Mouse (Mus musculus) kidney, adult 2 months (tissue): Measurements from ENCODE around the gene Ctps2. TPM values are rescaled to one million over a fixed set of nuclear protein-coding genes. Genes with fewer than 3 reads are reported as not detected.

Source experiments
- DNase-seq: peaks from one replicate; pipeline ENCODE4 v3.0.0; 2021
- H3K27ac ChIP-seq: fragments of 200-500 bp; 2 replicates; pipeline ENCODE4 v1.5.1; 2012; ENCODE audit warnings: low read depth, low read length, control low read depth, inconsistent platforms; ENCODE audit not compliant: insufficient read depth
- H3K27me3 ChIP-seq: fragments of 200-500 bp; replicated peaks from 2 replicates; pipeline ENCODE4 v1.6.1; 2012; ENCODE audit warnings: mild to moderate bottlenecking, moderate library complexity, low read length, inconsistent platforms; ENCODE audit not compliant: control insufficient read depth, insufficient read depth
- H3K36me3 ChIP-seq: fragments of 200-500 bp; 2 replicates; pipeline ENCODE4 v1.6.1; 2012; ENCODE audit warnings: mild to moderate bottlenecking, moderate library complexity, low read length, inconsistent platforms; ENCODE audit not compliant: control insufficient read depth, insufficient read depth
- H3K4me1 ChIP-seq: fragments of 200-500 bp; 2 replicates; pipeline ENCODE4 v1.6.1; 2011; ENCODE audit warnings: low read length; ENCODE audit not compliant: control insufficient read depth, insufficient read depth
- H3K4me3 ChIP-seq: fragments of 200-500 bp; 2 replicates; pipeline ENCODE4 v1.5.1; 2011; ENCODE audit warnings: mild to moderate bottlenecking, low read depth, low read length, control low read depth; ENCODE audit not compliant: insufficient read depth
- CTCF ChIP-seq: fragments of 200-500 bp; conservative IDR thresholded peaks from 2 replicates; pipeline ENCODE4 v1.5.1; 2011; ENCODE audit warnings: low read depth, mild to moderate bottlenecking, control low read depth, low read length, moderate library complexity, mixed read lengths; ENCODE audit not compliant: insufficient read depth, insufficient read length
- POLR2A ChIP-seq: fragments of 200-500 bp; IDR thresholded peaks from one replicate; pipeline ENCODE4 v1.6.1; 2011; ENCODE audit warnings: low read depth, low read length, control low read depth
- WGBS: fragments of 180-500 bp; shearing (Covaris S2); methylation state at CpG from one replicate; pipeline ENCODE4 v1.1.7; 2018; 5-methylcytosine and 5-hydroxymethylcytosine counted together
- polyA plus RNA-seq: library from polyadenylated mRNA; depleted of rRNA; stranded (reverse); fragments of >200 nt; gene quantifications from 2 replicates; pipeline ENCODE4 v1.2.3, GENCODE M21; 2012; rRNA removed

Gene Ctps2
- polyA plus RNA-seq, 1 experiment = 27.3 TPM

DNA sequence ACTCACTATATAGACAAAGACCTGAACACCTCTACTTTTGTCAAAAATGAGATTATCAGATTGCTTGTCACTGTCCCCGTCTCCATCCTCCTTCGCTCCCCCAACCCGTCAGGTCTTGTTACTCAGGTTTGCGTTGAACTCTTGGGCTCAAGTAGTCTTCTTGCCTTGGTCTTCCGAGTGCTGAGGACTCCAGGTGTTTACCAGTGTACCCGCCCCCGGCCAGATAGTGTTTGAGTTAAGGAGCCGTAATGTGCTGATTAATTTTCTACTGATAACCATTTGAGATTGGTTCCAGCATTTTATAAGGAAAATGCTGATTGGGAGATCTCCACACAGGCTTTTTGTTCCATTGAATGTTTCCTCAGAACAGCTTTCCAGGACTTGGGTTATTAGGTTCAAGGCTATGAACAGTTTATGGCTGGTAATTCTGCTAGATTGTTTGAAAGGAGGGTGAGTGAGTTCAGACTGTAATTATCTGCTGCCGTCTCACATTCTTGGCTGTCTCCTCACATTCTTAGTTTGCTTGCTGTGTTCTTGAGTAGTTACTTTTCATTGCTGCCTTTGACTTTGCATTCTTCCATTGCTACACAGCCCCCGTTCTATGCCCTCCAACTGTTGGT, 85.9 kb downstream of the Ctps2 start:
- WGBS = 87% methylated on average over 10 of the region's 10 CpGs
- Histone ChIP-seq H3K4me3 (no peak overlapping the region), H3K4me1 (no peaks in the 10 kb centered on the region), H3K27me3 (no peaks in the 10 kb centered on the region), H3K36me3 (no peaks in the 10 kb centered on the region), H3K27ac (peak overlapping the region; percentile 66; the same call in 1 of the 2 replicates)
- peak; percentile 1 for DNase-seq
- TF ChIP-seq CTCF (no peak), POLR2A (no peak)

DNA sequence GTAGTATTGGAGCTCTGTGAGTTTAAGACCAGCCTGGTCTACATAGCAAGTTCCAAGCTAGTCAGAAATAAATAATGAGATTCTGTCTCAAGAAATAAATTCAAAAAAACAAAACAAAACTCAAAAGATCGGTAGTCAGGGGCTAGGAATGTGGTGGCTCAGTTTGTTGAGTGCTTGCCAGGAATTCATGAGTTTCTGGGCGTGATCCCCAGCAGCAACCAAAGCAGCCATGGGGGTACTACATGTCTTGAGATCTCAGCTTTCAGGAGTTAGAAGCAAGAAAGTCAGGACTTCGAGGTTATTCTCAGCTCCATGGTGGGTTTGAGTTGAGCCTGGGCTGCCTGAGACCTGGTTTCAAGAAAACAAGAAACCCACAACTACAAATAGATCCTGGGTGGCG, 90.4 kb downstream of the Ctps2 start:
- H3K36me3 ChIP-seq = no peaks in the 10 kb centered on the region
- WGBS = 79% methylated on average over 4 of the region's 4 CpGs
- TF ChIP-seq CTCF = no peak
- no peak for TF ChIP-seq POLR2A
- no peak for DNase-seq
- H3K27me3 ChIP-seq = no peaks in the 10 kb centered on the region
- no peaks in the 10 kb centered on the region for H3K4me1 ChIP-seq
- no peak overlapping the region for H3K27ac ChIP-seq
- no peak overlapping the region for H3K4me3 ChIP-seq

DNA sequence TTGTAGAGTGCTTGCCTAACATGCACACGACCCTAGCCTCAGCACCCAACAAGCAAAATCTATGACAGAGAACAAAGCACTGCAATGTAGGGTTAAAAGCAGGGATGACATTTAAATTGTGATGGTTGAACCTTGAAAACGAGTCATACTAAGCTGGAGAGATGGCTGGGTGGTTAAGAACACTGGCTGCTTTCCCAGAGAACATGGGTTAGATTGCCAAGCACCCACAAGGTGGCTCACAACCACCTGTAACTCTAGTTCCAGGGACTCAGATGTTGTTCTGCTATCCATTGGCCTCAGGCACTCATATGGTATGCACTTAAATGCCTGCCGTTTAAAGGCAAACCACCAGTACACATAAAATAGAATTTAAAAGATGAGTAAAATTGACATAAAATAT, 91.1 kb downstream of the Ctps2 start:
- DNase-seq = peak; percentile 10
- no peak overlapping the region for H3K4me3 ChIP-seq
- TF ChIP-seq POLR2A = no peak
- TF ChIP-seq CTCF = no peak
- no peaks in the 10 kb centered on the region for H3K27me3 ChIP-seq
- no peaks in the 10 kb centered on the region for H3K36me3 ChIP-seq
- H3K4me1 ChIP-seq = no peaks in the 10 kb centered on the region
- 63% methylated on average over 3 of the region's 3 CpGs for WGBS
- no peak overlapping the region for H3K27ac ChIP-seq

DNA sequence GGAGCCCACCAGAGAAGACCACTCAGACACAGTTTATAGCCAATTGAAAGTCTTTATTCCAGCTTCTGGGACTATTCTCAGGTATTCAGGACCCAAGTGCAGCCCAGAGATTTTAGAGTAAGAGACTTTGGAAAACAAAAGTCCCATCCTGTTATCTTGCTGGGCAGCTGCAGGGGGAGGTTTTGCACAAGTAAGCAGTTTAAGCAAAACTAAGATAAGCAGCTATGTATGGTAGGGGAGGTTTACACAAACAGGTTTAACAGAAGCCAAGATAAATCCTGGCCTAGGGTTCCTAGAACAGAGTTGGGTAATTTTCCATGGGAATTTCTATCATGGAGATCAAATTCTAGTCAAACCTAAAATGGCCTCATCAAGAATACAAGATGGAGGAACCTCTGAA, 126.8 kb downstream of the Ctps2 start:
- H3K4me3 ChIP-seq = no peak overlapping the region
- H3K27me3 ChIP-seq = no peaks in the 10 kb centered on the region
- TF ChIP-seq CTCF (no peak), POLR2A (no peak)
- H3K27ac ChIP-seq = no peak overlapping the region
- no peak for DNase-seq
- H3K4me1 ChIP-seq = no peaks in the 10 kb centered on the region
- no peaks in the 10 kb centered on the region for H3K36me3 ChIP-seq

DNA sequence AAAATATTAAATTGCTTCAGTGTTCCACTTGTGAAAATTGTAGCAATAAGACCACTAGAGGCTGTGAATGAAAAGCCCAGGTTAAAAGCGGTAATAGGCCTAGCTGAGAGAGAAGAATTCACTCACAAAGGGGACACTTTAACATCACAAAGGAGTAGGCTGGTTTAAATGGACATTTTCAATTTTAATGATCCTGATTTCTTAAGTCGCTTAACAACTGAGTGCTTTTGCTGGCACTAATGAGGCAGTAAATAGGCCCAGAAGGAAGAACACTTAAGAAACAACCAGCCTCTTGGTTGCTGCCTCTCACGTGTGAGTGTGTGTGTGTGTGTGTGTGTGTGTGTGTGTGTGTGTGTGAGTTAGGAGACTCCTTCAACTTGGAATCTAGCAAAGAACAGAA, 137.7 kb downstream of the Ctps2 start:
- Histone ChIP-seq H3K27ac (no peak overlapping the region), H3K4me1 (no peaks in the 10 kb centered on the region), H3K4me3 (no peak overlapping the region), H3K27me3 (no peaks in the 10 kb centered on the region), H3K36me3 (no peaks in the 10 kb centered on the region)
- no peak for TF ChIP-seq POLR2A
- 45% methylated on average over 3 of the region's 3 CpGs for WGBS
- DNase-seq = no peak

DNA sequence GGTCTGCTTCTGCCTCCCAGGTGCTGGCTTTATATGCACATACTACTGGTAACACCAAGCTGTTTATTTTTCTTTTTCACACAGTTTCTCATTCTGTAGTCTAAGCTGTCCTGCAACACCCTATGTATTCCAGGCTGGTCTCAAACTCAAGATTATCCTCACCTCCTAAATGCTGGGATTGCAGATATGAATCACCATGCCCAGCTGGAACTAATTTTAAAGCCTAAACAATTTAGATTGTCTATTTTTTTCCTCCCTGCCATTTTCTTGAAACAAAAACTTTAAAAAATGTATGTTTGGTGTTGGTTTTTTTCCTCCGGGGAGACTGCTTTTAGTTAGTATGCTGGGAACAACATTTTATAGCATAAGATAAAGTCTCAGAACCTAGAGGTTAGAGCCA, 141.7 kb downstream of the Ctps2 start:
- DNase-seq = no peak
- Histone ChIP-seq H3K27ac (no peak overlapping the region), H3K36me3 (no peaks in the 10 kb centered on the region), H3K4me3 (no peak overlapping the region), H3K27me3 (no peaks in the 10 kb centered on the region), H3K4me1 (no peaks in the 10 kb centered on the region)
- 84% methylated on average over 1 of the region's 1 CpGs for WGBS
- TF ChIP-seq POLR2A (no peak), CTCF (no peak)

DNA sequence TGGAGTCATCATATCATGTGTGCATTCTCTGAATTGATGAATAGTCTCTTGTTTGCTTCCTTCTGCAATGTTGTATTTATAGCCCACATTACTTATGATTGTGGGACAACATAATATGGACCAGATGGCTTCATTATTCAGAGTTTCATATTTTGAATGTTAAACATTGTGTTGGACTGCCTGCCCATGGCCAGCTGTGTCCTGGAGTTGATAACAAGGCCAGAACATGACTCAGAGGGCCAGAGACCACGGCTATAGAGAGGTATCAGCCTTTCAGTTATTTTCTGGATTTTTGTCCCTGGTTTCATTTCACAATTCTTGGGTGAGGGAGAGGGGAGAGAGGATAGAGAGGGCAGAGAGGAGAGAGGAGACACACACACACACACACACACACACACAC, 162.9 kb downstream of the Ctps2 start:
- Histone ChIP-seq H3K4me3 (no peak overlapping the region), H3K36me3 (no peaks in the 10 kb centered on the region), H3K27ac (no peak overlapping the region), H3K4me1 (no peaks in the 10 kb centered on the region), H3K27me3 (no peaks in the 10 kb centered on the region)
- WGBS = 71% methylated on average over 1 of the region's 1 CpGs
- TF ChIP-seq CTCF (no peak), POLR2A (no peak)
- no peak for DNase-seq

Other genes starting within 250 kb of the Ctps2 start
- gene Rbbp7, start 140.8 kb upstream of the Ctps2 start, polyA plus RNA-seq = 53.5 and 62.7 TPM in 2 replicates
- gene Txlng, start 71.8 kb upstream of the Ctps2 start, polyA plus RNA-seq = 2.6 and 4.5 TPM in 2 replicates
- gene Syap1, start 12.8 kb upstream of the Ctps2 start, polyA plus RNA-seq = 14.1 and 16.4 TPM in 2 replicates
- 399 and 544 TPM in 2 replicates for gene S100g, start 63.4 kb downstream of the Ctps2 start, polyA plus RNA-seq